Mouse (Mus musculus): ENCODE measurements around the gene Gaa. TPM values are rescaled to one million over a fixed set of nuclear protein-coding genes. Genes with fewer than 3 reads are reported as not detected.
"Not testable (repeated sequence)": the region's sequence is repeated elsewhere in the genome, so short reads cannot be mapped to it uniquely, and the experiment has no call there.

Gene Gaa
- total RNA-seq (2015; ENCODE audit: low replicate concordance): 4.2 and 8.6 TPM in 2 replicates
- total RNA-seq (2017; ENCODE audit: low replicate concordance): 5.6 and 17.9 TPM in 2 replicates

DNA sequence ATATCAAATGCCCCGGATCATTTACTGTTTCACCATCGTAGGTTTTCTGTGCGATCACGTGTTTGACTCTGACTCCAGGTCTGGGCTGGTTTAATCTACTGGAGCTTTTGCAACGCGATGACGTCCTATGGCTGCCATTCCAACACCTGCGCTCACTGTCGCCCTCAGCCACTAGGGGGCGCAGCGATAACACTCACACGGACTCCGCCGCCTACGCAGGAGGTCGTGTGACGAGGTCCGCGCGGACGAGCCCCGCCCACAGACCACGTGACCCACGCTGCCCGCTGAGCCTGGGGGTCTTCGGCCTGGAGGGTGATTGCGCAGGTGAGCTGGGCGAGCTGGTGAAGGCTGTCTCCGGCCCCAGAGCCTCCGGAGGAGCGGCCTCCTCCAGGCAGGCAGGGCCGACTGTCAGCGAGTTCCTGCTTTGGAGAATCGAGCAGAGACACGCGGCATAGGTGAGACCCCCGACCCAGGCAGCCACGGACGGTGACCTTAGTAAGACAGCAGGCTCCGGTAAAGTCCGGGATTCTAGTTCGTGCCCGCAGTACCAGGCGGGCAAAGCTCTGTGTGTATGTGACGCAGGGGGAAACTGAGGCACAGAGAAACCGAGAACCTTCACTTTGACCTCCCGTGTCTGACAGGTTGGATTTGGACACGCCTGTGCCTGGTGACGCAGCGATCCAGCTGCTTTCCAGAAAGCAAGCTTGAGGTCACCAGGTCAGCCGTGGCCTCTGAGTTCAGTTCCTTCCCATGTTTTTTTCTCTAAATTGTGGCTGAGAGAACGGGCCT is at the start of gene Gaa:
Gene Gaa, plus strand, starts transcription at position 120 of the 789 bp plus-strand sequence.
- ATAC-seq (replicated peaks; ENCODE audit: low FRiP score, poor library complexity, severe bottlenecking): peak; percentile 93

DNA sequence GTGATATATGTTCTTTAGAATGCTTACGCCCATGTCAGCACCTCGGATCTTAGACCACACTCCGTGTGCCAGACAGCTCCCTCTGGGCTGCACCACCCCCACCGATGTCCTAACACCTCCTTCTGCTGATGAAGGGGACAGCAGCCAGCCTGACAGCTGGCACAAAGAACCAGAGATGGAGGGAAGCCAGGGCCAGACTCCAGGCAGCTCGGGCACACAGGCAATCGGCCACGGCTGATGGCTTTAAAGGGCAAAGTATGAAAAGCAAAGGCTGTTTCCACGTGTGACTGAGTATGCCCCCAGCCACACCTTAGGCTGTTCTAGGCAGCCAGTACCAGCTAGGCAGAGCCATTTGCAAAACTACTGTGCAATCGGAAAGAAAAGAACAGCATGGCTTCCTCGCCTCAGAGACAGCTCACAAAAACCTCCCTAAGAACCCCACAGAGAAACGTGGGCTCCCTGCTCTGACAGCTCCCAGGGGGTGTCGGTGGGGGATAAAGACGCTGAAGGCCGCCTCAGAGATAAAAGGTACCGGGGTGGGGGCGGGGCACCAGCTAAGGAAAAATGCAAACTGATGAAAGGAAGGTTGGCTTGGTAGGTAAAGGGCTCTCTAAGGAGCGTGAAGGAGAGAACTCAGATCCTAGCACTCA is 47.7 kb upstream of the Gaa start:
- ATAC-seq (replicated peaks; ENCODE audit: low FRiP score, poor library complexity, severe bottlenecking): no peak

DNA sequence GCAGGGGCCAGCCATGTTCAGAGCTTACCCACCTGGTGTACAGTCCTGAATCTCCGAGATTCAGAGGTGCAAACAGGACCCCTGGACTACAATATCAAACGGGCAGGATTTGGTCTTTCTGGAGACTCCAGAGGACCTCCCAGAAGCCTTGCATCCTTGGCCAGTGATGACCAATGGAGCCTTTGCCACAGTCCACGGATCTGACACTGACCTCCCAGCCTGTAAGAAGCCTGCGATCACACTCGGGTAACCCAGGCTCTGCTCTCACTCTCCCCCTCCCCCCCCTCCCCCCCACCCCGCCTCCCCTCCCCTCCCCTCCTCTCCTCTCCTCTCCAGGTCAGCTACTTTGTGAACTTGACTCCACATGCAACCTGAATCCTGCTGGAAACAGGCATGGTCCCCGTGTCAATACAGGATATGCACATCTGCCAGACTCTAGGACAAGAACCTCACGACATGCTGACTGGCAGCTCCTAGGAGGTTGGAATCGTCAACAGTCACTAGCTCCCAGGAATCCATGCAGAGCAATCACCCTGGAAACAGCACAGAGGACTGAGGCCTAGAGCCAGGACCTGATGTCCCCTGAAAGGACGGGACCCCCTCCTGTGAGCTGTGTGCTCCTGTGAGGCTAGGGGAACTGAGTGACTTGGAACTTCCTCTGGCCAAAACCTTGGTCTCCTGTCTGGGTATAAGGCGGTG is 45.7 kb upstream of the Gaa start:
- no peak for ATAC-seq (replicated peaks; ENCODE audit: low FRiP score, poor library complexity, severe bottlenecking)

DNA sequence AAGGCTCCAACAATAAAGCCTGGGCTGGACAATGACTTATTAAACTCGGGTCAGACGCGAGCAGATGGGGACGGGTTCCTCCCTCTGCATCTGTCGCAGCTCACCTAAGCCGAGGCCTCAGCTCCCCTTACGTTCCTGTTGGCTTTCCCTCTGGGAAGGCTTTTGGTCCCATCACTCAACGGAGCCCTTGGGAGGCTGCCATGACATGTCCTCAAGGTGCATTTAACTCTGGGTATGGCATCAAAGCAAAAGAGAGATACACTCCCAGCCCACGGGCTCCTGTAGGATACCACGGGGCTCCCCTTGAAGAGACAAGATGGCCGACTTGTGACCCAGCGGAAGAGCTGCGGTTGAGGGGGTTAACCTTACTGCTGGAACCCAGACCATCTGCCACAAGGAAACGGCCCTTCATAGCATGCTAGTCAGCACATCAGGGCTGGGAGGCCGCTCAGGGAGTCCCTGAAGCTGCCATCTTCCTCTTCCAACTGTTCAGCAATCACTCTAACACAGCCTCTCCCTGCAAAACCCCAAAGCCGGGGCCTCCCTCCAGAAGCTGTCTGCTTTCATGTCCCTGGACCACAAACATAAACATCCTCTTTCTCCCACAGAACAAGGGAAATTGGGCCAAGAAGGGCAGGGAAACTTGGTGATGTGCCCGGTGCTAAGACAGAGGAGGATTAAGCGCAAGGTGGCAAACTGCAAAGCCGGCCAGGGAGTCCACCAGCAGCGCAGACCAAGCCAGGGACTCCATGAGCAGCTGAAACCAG is 44.4 kb upstream of the Gaa start:
- no peak for ATAC-seq (replicated peaks; ENCODE audit: low FRiP score, poor library complexity, severe bottlenecking)

DNA sequence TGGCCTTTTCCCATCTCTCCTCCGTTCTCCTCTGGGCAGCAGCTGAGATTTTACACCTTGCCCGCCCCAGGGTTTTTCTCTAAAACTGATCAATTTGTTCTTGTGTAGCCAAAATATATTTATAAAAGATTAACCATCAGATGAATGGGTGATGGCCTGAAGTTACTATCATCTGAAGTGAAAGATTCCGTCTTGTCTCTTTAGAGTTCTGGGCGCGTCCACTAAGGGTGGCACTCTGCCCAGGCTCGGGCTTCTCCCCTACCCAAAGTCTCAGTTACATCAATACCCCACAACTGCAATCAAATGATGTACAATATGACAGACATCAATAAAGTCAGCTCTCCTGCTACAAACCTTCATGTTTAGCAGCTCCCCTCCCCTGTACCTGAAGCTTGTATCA is 42.8 kb upstream of the Gaa start:
- ATAC-seq (replicated peaks; ENCODE audit: low FRiP score, poor library complexity, severe bottlenecking): no peak

DNA sequence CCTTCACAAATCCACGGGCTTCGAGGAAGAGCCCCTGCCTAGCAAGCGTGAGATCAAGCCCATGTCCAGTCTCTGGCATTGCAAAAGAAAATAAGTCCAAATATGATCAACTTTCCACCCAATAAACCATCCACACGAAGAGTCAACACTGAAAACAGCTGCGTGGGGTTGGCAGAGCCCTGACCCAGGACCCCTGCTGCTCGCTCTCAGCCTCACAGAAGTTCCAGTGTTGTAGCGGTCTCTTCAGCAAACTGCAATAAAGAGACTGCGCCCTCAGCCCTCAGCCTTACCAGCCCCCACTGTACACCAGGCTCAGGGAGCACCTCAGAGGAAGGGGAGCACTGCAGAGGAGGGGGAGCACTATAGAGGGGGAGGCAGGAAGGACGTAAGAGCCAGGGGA is 42.1 kb upstream of the Gaa start:
- no peak for ATAC-seq (replicated peaks; ENCODE audit: low FRiP score, poor library complexity, severe bottlenecking)

DNA sequence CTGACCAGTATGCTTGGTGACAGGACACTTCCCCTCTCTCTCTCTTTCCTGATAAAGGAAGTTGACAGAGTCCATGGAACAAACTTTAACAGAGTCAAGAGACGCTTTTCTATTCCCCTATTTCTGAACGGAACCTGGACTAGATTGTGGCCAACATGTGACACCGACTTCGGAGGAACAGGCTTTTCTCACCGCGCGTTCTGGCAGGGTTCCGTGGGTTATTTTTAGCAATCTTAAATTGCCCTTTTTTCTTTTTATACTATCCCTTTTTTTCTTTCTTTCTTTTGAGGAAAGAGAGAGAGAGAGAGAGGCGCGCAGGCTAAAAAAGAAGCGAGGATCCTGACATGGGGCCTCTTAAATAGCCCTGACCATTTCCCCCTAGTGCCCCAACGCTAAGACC is 40.1 kb upstream of the Gaa start:
- ATAC-seq (replicated peaks; ENCODE audit: low FRiP score, poor library complexity, severe bottlenecking): no peak

DNA sequence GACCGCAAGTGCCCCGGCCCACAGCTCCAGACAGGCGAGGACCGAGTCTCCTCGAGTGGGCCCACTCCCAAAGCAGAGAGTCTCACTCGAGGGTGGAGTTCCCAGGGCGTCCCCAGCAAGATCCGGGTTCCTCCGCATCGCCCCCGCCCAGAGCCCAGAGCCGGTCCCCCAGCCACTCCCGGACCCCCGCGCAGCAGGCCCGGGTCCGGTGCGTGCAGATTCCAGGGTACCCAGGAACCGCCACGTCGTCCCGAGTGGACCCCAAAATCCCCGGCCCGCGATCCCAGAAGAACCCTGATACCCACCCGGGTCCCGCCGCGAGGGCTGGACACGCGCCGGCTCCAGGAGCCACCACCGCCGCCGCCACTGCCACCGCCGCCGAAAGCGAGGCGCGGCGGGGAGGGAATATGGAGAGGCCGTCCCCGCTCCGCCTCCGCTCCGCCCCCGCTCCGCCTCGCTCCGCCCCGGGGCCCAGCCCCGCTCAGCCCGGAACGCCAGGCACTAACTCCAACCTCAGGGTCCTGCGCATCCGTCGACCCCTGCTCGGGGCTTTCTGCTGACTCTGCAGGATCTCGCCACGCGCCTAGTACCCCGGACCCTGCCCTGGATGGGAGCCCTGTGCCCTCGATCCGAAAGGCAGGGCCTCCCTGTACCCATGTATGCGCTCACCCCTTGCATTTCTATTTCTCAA is 39.5 kb upstream of the Gaa start, which contains the start of the genes Tbc1d16 and Ccdc40:
Gene Tbc1d16, minus strand, starts transcription at position 409 of the 691 bp plus-strand sequence.
Gene Ccdc40, plus strand, starts transcription at position 482 of the 691 bp plus-strand sequence.
- no peak for ATAC-seq (replicated peaks; ENCODE audit: low FRiP score, poor library complexity, severe bottlenecking)

DNA sequence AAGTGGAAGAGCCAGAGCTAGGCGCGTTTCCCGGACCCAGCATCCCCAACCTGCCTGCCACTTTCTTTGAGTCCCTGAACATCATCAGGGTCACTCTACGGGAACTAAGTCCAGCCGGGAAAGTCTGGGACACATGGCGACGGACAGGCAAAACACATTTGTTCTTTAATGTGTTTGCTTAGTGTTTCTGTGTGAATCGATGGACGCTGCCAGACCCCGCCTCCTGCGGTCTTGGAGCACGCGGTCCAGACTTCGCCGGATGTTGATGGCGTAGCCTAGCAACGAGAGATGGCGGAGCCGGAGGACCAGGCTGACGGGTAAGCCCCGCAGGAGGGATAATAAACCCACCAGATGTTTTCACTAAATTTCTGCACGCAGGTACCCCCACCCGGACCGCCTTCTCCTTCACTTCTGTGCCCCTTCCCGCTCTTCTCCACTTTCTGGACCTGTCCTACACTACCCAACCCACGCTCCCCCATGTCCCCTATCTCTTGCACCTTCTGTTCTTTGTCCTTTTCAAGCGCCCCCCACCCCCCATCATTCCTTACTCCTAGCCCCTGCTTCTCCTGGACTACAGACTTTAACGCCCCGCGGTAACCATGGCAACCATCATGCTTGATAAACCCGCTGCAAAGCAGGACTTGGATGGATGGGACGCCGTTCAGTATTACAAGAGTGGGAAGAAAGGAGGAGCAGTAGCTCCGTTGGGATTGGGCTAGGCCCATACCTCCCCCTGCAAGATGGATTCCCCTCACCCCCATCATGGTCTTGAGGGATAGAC is 38.7 kb upstream of the Gaa start:
- no peak for ATAC-seq (replicated peaks; ENCODE audit: low FRiP score, poor library complexity, severe bottlenecking)

DNA sequence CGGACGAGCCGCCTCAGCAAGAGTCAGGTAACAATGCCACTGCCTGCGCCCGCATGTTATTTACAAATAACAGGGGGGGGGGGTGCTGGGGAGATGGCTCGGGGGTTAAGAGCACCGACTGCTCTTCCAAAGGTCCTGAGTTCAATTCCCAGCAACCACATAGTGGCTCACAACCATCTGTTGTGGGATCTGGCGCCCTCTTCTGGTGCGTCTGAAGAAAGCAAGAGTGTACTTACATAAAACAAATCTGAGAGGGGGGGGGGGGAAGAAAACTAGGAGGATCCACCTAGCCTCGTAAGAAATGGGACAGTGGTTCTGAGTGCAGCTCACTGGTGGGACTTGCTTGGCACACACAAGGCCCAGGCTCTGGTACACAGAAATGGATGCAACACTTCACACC is 32.9 kb upstream of the Gaa start:
- ATAC-seq (replicated peaks; ENCODE audit: low FRiP score, poor library complexity, severe bottlenecking): no peak

DNA sequence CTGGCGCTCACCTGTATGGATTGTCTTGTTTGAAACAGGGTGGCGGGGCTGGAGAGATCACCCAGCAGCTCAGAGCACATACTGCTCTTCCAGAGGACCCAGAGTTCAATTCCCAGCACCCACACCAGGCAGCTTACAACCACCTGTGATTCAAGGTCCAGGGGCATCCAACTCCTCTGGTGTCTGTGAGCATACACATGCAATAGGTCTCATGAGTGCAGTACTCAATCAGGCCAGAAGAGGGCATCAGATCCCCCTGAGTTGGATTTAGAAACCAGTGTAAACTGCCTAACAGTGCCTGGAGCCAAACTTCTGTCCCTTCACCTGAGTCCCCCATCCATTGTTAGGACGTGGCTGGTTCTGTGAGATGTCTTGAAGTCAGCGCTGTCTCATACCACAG is 32.1 kb upstream of the Gaa start:
- ATAC-seq (replicated peaks; ENCODE audit: low FRiP score, poor library complexity, severe bottlenecking): no peak; the same call in 1 of the 2 replicates

DNA sequence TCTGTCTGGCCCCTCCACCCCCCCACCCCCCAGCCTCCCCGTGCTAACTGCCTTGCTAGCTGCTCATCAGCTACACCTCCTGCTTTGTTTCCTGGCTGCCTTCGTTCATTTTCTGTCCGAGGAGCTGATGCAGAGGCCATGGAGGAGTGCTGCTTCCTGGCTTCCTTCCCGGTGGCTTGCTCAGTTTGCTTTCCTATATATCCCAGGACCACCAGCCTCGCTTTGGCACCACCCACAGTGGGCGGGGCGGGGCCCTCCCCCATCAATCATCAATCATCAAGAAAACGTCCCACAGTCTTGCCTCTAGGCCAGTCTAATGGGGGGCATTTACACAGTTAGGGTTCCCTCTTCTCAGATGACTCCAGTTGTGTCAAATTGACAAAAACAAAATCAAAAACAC is 31.3 kb upstream of the Gaa start:
- ATAC-seq (replicated peaks; ENCODE audit: low FRiP score, poor library complexity, severe bottlenecking): no peak

DNA sequence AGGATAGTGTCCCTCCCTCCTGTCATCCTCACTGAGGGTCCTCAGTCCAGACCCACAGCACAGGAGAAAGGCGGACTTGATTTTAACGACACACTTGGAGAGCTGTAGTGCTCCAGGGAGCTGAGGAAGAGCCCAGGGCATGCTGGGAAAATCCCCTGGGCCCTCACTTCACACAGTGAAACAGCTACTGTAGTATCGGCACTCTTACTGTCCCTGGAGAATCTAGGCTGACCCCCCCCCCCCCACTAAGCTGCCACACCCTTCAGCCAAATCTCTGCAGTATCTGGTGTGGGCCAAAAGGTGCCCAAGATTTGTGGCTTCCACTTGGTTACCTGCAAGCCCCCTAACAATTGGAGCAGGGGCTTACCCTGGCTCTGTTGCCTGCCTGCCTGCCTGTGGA is 30.7 kb upstream of the Gaa start:
- no peak for ATAC-seq (replicated peaks; ENCODE audit: low FRiP score, poor library complexity, severe bottlenecking)

DNA sequence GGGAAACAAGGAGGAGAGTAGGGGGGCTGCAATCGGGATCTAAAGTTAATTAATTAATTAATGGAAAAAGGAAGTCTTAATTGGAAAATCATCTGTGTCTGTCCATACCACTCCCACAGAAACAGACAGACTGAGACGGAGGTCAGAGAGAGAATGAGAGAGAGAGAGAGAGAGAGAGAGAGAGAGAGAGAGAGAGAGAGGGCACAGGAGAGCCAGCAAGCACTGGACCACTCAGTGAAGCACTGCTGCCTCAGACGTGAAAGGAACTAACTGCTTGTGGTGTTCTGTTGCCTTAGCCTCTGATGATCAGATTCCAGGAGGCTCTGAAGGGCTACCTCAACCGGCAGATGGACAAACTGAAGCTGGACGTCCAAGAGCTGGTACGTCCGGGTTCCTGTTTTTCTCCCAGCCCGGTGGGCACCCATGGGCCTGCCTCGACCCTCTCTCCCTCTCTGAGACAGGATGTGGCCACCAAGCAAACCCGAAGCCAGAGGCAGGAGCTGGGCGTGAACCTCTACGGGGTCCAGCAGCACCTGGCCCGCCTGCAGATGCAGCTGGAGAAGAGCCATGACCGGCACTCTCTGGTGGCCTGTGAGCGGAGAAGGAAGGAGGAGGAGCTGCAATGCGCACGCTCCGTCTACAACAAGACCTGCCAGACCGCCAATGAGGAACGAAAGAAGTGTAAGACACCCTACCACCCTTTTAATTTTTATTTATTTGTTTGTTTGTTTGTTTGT is 30.0 kb upstream of the Gaa start:
- no peak for ATAC-seq (replicated peaks; ENCODE audit: low FRiP score, poor library complexity, severe bottlenecking)

DNA sequence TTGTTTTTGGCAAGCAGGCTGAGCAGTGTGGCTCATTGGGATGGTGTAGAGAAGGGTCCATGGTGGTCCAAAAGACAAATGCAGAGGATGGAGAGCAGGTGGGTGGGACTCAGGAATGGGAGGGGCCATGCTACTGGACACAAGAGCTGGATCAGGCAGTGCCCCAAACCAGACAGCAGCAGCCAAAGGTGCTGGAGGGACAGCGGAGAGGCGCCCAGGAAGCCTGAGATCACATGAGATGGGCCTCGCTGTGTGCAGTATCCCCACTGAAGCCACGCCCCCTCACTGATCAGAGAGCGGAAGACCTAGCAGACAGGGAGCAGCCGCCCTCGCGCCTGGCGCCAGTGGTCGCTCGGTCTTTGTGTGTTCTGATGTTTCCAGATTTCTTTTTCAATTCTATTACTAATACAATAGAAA is 29.4 kb upstream of the Gaa start:
- peak; percentile 41; the same call in 1 of the 2 replicates for ATAC-seq (replicated peaks; ENCODE audit: low FRiP score, poor library complexity, severe bottlenecking)

DNA sequence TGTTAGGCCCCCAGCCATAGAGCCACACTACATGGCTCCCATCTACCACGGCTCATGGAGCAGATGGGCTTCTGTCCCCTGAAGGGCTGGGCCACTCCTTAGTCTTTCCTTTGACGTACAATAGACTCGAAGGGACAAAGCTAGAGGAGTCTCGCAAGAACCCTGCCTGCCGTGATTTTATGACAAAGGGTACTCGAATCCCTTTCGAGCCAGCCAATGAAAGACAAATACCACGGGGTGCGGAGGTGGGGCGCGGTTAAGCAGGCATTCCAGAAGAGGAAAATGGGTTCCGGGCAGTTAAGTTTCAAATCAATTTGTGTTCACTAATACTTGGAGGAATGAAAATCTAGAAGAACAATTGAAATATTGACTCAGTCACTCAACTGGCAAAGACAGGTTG is 28.2 kb upstream of the Gaa start:
- no peak for ATAC-seq (replicated peaks; ENCODE audit: low FRiP score, poor library complexity, severe bottlenecking)

DNA sequence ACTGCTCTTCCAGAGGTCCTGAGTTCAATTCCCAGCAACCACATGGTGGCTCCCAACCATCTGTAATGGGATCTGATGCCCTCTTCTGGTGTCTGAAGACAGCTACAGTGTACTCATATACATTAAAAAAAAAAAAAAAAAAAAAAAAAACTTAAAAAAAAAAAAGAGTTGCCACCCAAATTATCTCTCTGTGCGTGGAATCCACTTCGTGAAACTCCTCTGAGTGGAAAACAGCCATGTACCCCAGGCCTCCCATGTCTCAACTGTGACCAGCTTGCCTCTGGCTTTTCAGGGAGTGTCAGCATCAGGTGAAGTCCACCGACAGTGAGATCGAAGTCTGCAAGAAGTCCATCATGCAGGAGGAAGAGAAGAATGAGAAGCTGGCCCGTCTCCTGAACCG is 22.1 kb upstream of the Gaa start:
- not testable (repeated sequence) for ATAC-seq (replicated peaks; ENCODE audit: low FRiP score, poor library complexity, severe bottlenecking)

DNA sequence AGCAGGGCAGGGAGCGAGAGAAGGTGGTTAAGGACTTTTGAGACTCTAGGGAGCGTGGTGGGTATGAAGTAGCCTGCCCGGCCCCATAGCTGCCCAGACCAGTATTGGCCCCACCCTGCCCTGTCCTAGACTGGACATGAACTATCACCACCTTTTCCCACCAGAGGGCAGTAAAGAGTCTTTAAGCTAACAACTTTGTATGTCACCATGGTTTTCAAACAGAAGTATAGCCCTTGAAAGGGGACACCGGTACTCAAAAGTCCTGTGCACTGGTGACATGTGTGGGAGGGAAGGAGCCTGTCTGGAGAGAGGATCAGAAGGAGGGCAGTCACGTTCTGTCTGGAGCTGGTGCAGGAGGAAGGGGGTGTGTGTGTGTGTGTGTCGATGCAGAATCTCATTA is 18.7 kb upstream of the Gaa start:
- ATAC-seq (replicated peaks; ENCODE audit: low FRiP score, poor library complexity, severe bottlenecking): peak; percentile 67; the same call in 1 of the 2 replicates

All from erythroid progenitor cell, adult 5-6 weeks (primary cell).